Mouse (Mus musculus): ENCODE data around the gene Krt16.
A peak's percentile ranks its signal among the peaks of the same experiment; 100 is the strongest.
"Not testable (repeated sequence)": the region's sequence is repeated elsewhere in the genome, so short reads cannot be mapped to it uniquely, and the experiment has no call there.

Gene Krt16

DNA sequence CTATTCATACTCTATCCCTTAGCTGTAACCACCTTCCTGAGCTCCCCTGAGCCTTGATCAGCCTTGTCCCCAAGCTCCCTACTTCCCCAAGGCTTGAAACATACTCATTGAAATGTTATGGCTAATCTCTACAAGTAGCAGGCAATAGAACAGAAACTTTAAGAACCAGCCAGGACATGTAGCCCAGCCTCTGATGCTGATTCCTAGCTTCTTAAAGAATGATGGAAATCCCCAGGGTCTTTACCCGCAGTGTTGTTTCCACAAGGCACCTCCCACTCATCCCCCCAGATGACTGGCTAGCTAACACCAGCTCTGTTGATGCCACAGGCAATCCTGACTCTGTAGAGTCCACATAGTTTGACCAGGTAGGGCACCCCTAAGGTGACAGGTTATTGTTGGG is 9.3 kb upstream of the Krt16 start:
- no peak for DNase-seq (ENCODE audit: low spot score in 2 of 2)

DNA sequence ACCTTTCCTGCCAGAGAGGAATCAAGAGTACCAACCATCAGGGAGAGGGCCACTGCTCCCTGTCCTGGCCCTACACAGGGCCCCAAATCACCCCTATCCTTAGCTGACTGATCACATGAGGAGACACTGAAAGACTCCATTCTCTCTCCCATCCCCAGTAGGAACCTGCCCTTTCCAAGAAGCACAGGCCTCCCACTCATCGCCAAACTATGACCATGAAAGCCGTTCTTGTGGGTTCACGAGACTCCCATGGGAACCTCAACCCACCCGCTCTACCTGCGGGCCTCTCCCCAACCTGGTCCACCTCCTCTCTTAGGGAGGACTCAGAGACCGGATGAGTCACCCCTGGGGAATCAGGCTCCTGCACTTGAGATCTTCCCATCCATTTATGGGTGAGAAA is 6.8 kb upstream of the Krt16 start:
- DNase-seq (ENCODE audit: low spot score in 2 of 2) = no peak

DNA sequence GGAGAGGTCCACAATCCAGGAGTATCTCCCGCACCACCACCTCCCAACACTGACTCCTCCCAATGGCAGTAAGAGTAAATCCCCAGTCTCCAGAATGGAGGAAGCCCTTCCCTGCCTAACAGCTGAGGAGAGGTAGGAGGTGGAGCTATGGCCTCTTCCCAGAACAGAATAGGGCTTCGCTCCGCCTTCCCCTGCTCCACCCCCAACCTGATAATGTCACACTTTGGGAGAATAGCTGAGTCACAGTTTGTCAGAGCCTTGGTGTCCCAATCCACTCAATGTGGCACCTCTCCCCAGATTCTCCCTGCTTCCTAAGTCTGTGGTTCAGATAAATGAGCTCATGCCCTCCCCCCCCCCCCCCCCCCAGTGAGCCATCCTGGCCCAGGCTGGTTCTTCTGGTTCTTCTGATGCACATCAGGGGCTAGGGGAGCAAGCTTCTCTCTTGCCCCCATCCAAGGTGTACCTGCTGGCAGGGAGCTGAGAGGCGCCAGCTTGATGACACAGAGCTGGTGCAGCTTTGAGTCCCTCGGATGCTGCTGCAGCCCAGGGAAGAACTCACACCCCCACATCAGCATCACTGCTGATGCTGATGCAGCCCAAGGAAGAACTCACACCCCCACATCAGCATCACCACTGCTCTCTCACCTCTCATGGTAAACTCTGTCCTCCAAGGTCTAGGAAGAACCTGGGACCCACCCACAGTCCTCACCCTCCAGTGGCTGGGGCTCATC is 5.8 kb upstream of the Krt16 start:
- DNase-seq (ENCODE audit: low spot score in 2 of 2) = no peak

DNA sequence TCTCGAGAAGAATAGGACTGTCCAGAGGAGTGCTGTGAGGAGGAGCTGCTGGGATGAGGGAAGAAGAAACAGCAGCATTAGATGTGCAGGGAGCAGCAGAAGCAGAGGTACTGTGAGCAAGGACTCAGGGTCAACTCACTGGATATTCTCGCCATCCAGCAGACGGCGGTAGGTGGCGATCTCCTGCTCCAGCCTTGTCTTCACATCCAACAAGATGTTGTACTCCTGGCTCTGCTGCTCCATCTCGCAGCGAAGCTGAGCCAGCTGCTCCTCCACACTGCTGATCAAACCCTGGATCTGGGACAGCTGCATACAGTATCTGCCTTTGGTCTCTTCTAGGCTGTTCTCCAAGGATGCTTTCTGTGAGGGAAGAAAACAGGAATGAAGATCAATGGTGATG is 2.2 kb downstream of the Krt16 start:
- peak in 1 of 2 experiments; percentile 4 for DNase-seq (ENCODE audit: low spot score in 2 of 2)

DNA sequence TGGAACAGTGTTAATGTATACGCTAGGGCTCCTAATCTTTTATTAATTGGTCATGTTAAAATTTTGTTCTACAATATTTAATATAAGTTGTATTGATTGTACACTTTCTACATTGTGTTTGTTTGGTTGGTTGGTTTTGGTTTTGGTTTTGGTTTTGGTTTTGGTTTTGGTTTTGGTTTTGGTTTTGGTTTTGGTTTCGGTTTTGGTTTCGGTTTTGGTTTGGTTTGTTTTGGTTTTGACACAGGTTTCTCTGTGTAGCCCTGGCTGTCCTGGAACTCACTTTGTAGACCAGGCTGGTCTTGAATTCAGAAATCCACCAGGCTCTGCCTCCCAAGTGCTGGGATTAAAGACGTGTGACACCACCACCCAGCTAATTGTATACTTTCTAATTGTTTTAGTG is 8.4 kb downstream of the Krt16 start:
- DNase-seq (ENCODE audit: low spot score in 2 of 2) = not testable (repeated sequence)

DNA sequence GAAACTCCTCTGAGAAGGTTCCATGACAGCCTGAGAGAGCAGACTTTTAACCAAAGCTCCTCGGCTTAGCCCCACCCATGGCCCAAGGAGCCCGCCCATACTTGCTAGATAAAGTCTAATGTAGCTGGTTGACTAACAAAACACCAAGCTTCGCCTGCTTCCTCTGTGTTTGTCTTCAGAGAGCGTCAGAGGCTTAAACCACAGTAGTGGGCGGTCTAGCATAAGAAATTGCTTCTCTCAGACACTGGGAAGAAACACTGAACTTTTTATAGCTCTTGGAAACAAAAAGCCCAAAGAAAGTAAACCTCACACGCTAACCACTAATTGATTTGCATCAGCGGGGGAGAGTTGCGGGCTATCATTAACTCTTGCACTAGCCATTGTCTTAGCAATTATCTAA is 27.0 kb downstream of the Krt16 start:
- DNase-seq (ENCODE audit: low spot score in 2 of 2) = no peak

DNA sequence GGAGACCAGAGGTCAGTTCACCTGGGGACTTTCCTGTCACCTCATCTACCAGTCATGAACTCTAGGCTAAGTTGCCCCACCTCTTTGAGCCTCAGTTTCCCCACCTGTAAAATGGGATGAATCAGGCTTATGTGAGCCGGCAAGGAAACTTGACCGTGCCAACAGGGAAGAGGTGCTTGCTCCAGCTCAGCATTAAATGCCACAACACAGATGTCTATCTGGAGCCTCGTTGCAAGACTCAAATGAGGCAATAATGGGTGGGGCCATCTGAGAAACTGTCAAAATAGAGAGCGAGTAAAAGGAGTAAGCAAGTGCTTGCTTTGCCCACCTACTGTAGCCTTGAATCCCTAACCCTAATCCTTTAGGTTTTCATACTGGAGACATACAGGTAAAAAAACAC is 29.4 kb downstream of the Krt16 start:
- DNase-seq (ENCODE audit: low spot score in 2 of 2) = no peak

DNA sequence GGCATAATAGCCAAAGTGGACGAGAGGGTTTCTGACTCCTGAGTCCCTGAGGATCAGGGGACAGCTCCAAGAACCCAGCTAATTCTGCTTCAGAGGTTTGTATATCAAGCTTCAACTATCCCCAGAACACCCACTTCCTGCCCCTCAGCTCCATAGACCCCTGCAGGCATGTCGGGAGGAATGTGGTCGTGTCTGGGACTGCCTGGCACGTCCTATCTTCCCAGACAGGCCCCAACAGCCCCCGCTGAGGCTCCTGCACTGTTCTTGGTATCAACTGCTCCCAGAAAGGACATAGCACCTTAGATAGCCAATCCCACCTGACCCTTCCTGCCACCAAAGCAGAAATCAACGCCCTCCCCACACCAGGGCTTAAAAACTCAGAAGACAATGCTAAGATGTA is 40.2 kb downstream of the Krt16 start:
- no peak for DNase-seq (ENCODE audit: low spot score in 2 of 2)

DNA sequence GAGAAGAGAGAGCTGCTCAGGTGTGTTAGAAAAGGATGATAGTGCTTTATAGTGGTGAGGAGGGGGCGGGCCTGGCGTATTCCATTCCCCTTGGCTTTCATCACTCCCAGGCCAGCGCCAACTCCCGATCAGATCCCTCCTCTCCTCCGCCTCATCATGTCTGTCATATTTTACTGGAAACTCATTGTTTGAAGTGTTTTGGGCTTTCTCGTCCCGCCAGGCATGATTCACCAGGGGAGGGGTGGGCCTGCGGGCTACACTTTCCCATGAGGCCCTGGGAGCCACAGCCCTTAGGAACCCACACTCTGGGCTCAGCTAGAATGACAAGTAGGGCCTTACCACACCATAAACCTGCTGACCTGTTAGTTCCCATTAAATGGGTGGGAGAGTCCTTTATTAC is 41.2 kb downstream of the Krt16 start, which contains the start of gene Krt14:
Gene Krt14 (minus strand): TSS at position 51 of the 400 bp plus-strand sequence.
- no peak for DNase-seq (ENCODE audit: low spot score in 2 of 2)

DNA sequence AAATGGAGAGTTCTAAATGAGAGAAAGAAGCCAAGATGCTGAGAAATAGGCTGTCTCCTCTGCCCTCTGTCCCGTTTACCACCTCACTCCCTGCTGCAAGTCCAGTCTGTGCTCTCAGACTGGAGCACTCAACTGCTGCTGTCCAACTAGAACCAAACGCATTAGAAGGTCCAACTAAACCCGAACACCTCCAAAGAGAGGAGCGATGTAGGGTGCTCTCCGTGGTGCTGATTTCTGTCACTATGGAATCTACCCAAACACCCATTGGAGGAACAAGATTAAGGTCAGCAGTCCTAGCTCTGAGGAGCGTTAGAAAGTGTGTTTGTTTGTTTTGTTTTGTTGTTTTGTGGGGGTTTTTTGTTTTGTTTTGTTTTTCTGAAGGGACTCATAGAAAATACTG is 45.3 kb downstream of the Krt16 start:
- no peak for DNase-seq (ENCODE audit: low spot score in 2 of 2)

DNA sequence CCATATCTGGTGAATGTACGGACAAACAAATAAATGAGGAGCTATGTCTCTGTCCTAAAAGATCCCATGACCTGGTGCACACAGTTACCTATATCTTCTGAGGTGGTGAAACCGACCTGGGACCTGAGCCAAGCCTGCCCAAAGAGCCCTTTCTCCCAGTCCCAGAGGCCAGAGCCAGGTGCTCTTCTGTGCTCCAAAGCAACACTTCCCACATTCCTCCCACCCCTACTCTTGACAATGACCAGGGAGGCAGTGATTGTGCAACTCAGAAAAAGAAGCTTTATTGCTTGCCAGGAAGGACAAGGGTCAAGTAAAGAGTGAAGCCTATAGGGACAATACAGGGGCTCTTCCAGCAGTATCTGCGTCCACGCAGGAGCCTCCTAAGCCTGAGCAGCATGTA is 45.8 kb downstream of the Krt16 start:
- DNase-seq (ENCODE audit: low spot score in 2 of 2) = no peak

DNA sequence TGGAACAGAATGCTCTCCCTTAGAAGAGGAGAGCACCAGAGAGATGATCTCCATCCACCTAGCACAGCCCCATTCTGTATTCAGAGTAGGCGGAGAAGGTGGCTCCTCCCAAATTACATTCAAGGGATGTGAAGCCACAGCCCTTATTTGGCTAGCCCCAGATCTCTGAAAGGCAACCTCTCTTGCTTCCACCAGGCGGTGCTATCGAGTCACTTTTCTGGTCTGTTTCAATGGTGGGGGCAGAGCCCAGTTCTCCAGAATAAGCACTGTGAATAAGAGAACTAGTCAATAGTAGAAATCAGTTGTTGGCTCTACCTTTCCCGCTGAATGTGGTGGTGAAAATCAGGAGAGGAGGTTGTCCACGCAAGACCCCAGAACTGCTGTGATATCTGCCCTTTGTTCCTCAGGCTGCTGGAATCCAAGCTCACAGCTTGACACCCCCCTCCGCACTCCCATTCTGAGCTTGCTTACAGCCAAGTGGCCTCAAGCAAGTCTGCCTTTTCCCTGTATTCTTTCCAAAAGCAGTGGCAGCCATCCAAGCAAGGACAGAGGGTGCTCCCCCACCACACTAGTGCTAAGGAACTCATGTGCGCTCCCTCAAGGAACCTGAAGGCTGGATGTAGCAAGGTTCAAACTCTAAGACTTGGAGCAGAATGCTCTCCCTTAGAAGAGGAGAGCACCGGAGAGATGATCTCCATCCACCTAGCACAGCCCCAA is 48.4 kb downstream of the Krt16 start:
- peak; percentile 37 to 57 for DNase-seq (ENCODE audit: low spot score in 2 of 2)

DNA sequence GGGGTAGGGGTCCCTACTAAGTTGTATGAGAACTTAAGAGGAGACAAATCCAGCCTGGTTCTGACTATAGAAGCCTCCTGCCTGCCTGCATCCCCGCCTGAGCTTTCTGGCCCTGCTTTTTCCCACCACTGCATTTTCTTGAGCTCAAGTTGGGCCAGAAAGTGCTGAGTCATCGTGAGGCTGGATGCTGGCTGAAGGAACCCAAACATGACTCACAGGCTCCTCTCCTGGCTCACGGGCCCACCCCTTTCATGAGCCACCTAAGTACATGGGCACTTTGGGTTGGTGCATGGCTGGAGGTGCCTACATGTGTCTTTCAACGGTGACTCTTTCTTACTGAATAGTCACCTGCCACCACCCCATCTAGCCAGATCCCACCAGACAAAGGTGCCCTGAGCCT is 50.0 kb downstream of the Krt16 start:
- DNase-seq (ENCODE audit: low spot score in 2 of 2) = peak; percentile 57 to 60

Measured in frontal cortex, postnatal 36 days (tissue).